ENCODE assay signal across 8 mouse cellular contexts in the genomic region with DNA sequence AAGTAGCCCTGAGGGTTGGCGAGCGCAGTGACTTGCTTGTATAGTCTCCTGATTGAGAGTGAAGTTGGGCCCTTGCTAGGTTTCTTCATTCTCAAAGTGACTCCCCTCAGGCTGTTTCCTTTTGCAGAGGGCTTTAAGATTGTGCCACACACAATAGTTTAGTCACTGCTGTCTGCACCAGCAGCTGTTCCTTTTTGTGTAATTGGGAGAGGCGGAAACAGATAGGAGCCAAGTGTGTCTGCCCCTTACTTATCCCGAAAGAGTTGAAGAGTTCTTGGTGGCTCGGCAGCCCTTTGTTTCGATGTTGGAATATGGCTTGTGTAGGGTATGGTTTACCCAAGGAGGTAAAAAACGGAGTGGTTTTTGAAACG. TPM values are rescaled to one million over a fixed set of nuclear protein-coding genes. Genes with fewer than 3 reads are reported as not detected.
DNase-seq lines count a peak whose midpoint lies in the region; ATAC-seq and TF ChIP-seq lines count a peak whose summit lies in the region.

No protein-coding gene starts in this region.

- H3K27me3 ChIP-seq in forebrain, embryonic 13.5 days, result no peaks in the 10 kb centered on the region
- H3K27me3 ChIP-seq in hindbrain, postnatal 0 days (ENCODE audit: insufficient read depth, low read length), result no peaks in the 10 kb centered on the region
- H3K27me3 ChIP-seq in lung, embryonic 16.5 days (ENCODE audit: control insufficient read depth, insufficient read depth, low read depth, low read length), result no peaks in the 10 kb centered on the region
- no peaks in the 10 kb centered on the region for H3K27me3 ChIP-seq in stomach, embryonic 15.5 days (replicated peaks)

- H3K9ac ChIP-seq in forebrain, embryonic 13.5 days, result peak overlapping the region; percentile 96
- peak overlapping the region; percentile 91 for H3K9ac ChIP-seq in hindbrain, postnatal 0 days (replicated peaks; ENCODE audit: low read length)
- H3K9ac ChIP-seq in lung, embryonic 16.5 days (ENCODE audit: low read length), result peak overlapping the region; percentile 97
- peak overlapping the region; percentile 97 for H3K9ac ChIP-seq in stomach, embryonic 15.5 days

- TF ChIP-seq CTCF in hindbrain, postnatal 0 days (IDR thresholded peaks at IDR 0.05; ENCODE audit: low read depth), result no peak

- H3K4me1 ChIP-seq in forebrain, embryonic 13.5 days, result peaks cover 33% of the 10 kb centered on the region
- peaks cover 13% of the 10 kb centered on the region for H3K4me1 ChIP-seq in hindbrain, postnatal 0 days (ENCODE audit: insufficient read depth, low read length)
- H3K4me1 ChIP-seq in lung, embryonic 16.5 days (replicated peaks; ENCODE audit: control insufficient read depth, insufficient read depth, low read length), result peaks cover 10% of the 10 kb centered on the region; the same call in 1 of the 2 replicates
- H3K4me1 ChIP-seq in stomach, embryonic 15.5 days, result peaks cover 20% of the 10 kb centered on the region

- ATAC-seq in forebrain, embryonic 13.5 days, result no peak
- no peak for ATAC-seq in hindbrain, postnatal 0 days
- no peak for ATAC-seq in lung, embryonic 16.5 days (ENCODE audit: low read depth)
- ATAC-seq in stomach, embryonic 15.5 days (ENCODE audit: insufficient read depth, low FRiP score, low read depth), result no peak

- peak overlapping the region; percentile 83 for H3K27ac ChIP-seq in forebrain, embryonic 13.5 days
- H3K27ac ChIP-seq in hindbrain, postnatal 0 days, result peak overlapping the region; percentile 90
- peak overlapping the region; percentile 89 for H3K27ac ChIP-seq in lung, embryonic 16.5 days (ENCODE audit: low read length)
- peak overlapping the region; percentile 89 for H3K27ac ChIP-seq in stomach, embryonic 15.5 days

- no peaks in the 10 kb centered on the region for H3K36me3 ChIP-seq in forebrain, embryonic 13.5 days (ENCODE audit: poor library complexity, severe bottlenecking)
- H3K36me3 ChIP-seq in hindbrain, postnatal 0 days (ENCODE audit: insufficient read depth, low read length), result no peaks in the 10 kb centered on the region
- H3K36me3 ChIP-seq in lung, embryonic 16.5 days (ENCODE audit: control insufficient read depth, insufficient read depth, low read length), result no peaks in the 10 kb centered on the region
- H3K36me3 ChIP-seq in stomach, embryonic 15.5 days, result no peaks in the 10 kb centered on the region

- 2% methylated on average over 8 of the region's 8 CpGs for WGBS in forebrain, embryonic 13.5 days
- 2% methylated on average over 8 of the region's 8 CpGs for WGBS in hindbrain, postnatal 0 days
- WGBS in lung, embryonic 16.5 days, result 2% methylated on average over 8 of the region's 8 CpGs
- WGBS in stomach, embryonic 15.5 days, result under 1% methylated on average over 8 of the region's 8 CpGs

- H3K9me3 ChIP-seq in forebrain, embryonic 13.5 days (replicated peaks), result no peaks in the 10 kb centered on the region
- no peaks in the 10 kb centered on the region for H3K9me3 ChIP-seq in hindbrain, postnatal 0 days (ENCODE audit: low read length)
- no peaks in the 10 kb centered on the region for H3K9me3 ChIP-seq in lung, embryonic 16.5 days (ENCODE audit: control insufficient read depth, low read length)
- no peaks in the 10 kb centered on the region for H3K9me3 ChIP-seq in stomach, embryonic 15.5 days

- peak overlapping the region; percentile 97 for H3K4me3 ChIP-seq in forebrain, embryonic 13.5 days
- peak overlapping the region; percentile 94 for H3K4me3 ChIP-seq in hindbrain, postnatal 0 days (ENCODE audit: low read length)
- H3K4me3 ChIP-seq in lung, embryonic 16.5 days (ENCODE audit: low read length), result peak overlapping the region; percentile 92
- H3K4me3 ChIP-seq in stomach, embryonic 15.5 days (replicated peaks), result peak overlapping the region; percentile 98

- peak; percentile 48 for DNase-seq in adrenal gland, postnatal 14 days
- DNase-seq in adrenal gland, adult (ENCODE audit: inconsistent age in 2 of 2, low spot score in 1 of 2), result no peak
- DNase-seq in NIH3T3 (ENCODE audit: low read depth), result peak; percentile 35
- no peak for DNase-seq in hindbrain, postnatal 0 days (ENCODE audit: low spot score)
- DNase-seq in gastrocnemius, adult 18-20 months (ENCODE audit: low spot score), result no peak

- H3K4me2 ChIP-seq in forebrain, embryonic 13.5 days, result peak overlapping the region; percentile 96
- H3K4me2 ChIP-seq in hindbrain, postnatal 0 days (ENCODE audit: low read depth, low read length), result peak overlapping the region; percentile 90
- peak overlapping the region; percentile 66 for H3K4me2 ChIP-seq in lung, embryonic 16.5 days (ENCODE audit: low read depth, low read length)
- H3K4me2 ChIP-seq in stomach, embryonic 15.5 days, result peak overlapping the region; percentile 75

RNA-seq across cellular contexts. Expression of gene Ubp1, which starts 1.4 kb away (rescaled TPM):
- total RNA-seq in adrenal gland, postnatal 14 days (2021), result 55.6 and 57.3 TPM in 2 replicates
- 33.9 and 35.0 TPM in 2 replicates for polyA plus RNA-seq in forebrain, embryonic 13.5 days (2015; fragmentation: Nextera tagmentation; extraction: Ambion mirVana)
- 50.5 and 59.3 TPM in 2 replicates for total RNA-seq in hindbrain, postnatal 0 days (2014; rRNA removed)
- polyA plus RNA-seq in hindbrain, postnatal 0 days (2015; fragmentation: Nextera tagmentation; extraction: Ambion mirVana), result 19.8 and 21.1 TPM in 2 replicates
- polyA plus RNA-seq in lung, embryonic 16.5 days (2015; fragmentation: Nextera tagmentation; extraction: Ambion mirVana), result 22.6 and 26.8 TPM in 2 replicates
- polyA plus RNA-seq in stomach, embryonic 15.5 days (2015; fragmentation: Nextera tagmentation; extraction: Ambion mirVana), result 35.6 and 36.7 TPM in 2 replicates
- 10 to 100 TPM; 14.3 to 17.0 TPM for total RNA-seq in gastrocnemius, adult 18-20 months (2021)

Comparison
In these comparisons a context has a peak if more than half of its experiments do, and no peak if none do; other contexts are left out.
1. DNase-seq: peak in adrenal gland, postnatal 14 days (single experiment) and NIH3T3 (single experiment); none in adrenal gland, adult (0 of 2), hindbrain, postnatal 0 days (single experiment) and gastrocnemius, adult 18-20 months (single experiment).
2. Peak in every context shown above with its lines, with median percentiles within 50 percentile points of each other: H3K27ac ChIP-seq, H3K4me2 ChIP-seq, H3K4me3 ChIP-seq and H3K9ac ChIP-seq.